Mouse (Mus musculus) gastrocnemius, postnatal 36 days (tissue): ENCODE data around the gene Fam196a. TPM values are rescaled to one million over a fixed set of nuclear protein-coding genes. Genes with fewer than 3 reads are reported as not detected.

Source experiments
- DNase-seq, 2 experiments: peaks; one replicate each; pipeline ENCODE4 v3.0.0; 2022
- intact Hi-C: fragments of 180-260 bp; cut with DNase I; formaldehyde crosslinking; loops from one replicate; pipeline ENCODE4 v1.15.1; 2025
- total RNA-seq, 2 experiments: library from RNA; stranded (reverse); gene quantifications; 2 replicates each; pipeline ENCODE4 v1.2.3; 2021

The Fam196a gene
- total RNA-seq, 2 experiments from 2014 or later: 0.10 TPM; not detected in 1

- no peak for DNase-seq
- intact Hi-C loops: no loop called here
These were observed 95.5 kb downstream of the Fam196a start for GRCm38 (mm10) chr7:134842751-134843150.

- intact Hi-C loops: no loop called here
- DNase-seq: no peak
These were observed 98.2 kb downstream of the Fam196a start for GRCm38 (mm10) chr7:134840066-134840465.
